Mouse (Mus musculus) telencephalon, adult 2 months (tissue): Measurements from ENCODE around the gene Clec16a.

Source experiments
- DNase-seq: peaks from one replicate; pipeline ENCODE4 v3.0.0-alpha.2; 2011; ENCODE audit warnings: low read depth, low spot score

The Clec16a gene

GRCm38 (mm10) chr16:10675612-10676011 is 130.5 kb downstream of the Clec16a start:
- no peak for DNase-seq

DNA sequence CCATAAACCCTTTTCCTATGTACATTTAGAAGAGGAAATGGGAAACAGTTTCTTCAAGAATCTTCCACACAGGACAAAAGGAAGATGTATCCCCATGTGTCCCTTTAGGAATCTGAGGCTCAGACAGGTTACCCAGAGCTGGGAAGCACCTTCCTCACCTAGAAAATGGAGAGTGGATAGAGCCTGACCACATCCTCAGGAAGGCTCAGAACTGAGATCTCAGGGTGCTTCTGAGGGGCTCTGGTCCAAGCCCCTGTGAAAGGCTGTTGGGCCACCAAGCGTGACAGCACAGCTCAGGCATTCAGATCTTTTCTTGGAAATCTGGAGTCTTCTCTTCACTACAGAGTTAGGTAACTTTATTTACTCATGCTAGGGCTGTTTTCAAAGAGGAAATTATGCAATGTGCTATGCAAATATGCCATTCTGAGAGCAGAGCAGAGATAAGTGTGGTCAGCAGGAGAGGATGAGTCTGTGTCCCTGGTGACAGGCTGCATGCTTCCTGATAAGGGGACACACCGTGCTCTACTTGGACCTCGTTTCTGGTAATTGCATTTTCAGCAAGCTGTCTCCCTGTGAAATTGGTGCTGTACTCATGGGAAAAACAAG is 131.4 kb downstream of the Clec16a start:
- DNase-seq, result no peak

DNA sequence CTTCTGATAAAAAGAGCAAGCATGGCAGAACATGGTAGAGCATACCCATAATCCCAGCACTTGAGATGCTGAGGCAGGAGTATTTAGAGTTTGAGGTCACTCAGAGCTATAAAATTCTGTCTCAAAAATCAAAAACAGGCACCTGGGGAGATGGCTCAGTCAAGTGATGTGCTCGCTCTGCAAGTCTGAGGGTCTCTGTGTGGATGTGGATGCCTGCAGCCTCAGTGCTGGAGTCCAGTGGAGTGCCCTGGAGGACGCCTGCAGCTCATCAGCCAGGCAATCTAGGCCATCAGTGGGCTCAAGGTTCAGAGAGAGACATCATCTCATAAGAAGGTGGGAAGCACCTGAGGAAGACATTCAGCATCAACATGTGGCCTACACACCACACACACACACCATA is 137.4 kb downstream of the Clec16a start:
- DNase-seq, result no peak

- DNase-seq, result no peak
Measured at GRCm38 (mm10) chr16:10683193-10684000, 138.3 kb downstream of the Clec16a start.

GRCm38 (mm10) chr16:10689748-10690318 is 144.7 kb downstream of the Clec16a start:
- no peak for DNase-seq

GRCm38 (mm10) chr16:10690442-10690841 is 145.3 kb downstream of the Clec16a start:
- DNase-seq, result no peak

- DNase-seq, result no peak
Measured at GRCm38 (mm10) chr16:10691705-10692104, 146.6 kb downstream of the Clec16a start.

- DNase-seq, result no peak
Measured at GRCm38 (mm10) chr16:10692848-10693247, 147.7 kb downstream of the Clec16a start.

DNA sequence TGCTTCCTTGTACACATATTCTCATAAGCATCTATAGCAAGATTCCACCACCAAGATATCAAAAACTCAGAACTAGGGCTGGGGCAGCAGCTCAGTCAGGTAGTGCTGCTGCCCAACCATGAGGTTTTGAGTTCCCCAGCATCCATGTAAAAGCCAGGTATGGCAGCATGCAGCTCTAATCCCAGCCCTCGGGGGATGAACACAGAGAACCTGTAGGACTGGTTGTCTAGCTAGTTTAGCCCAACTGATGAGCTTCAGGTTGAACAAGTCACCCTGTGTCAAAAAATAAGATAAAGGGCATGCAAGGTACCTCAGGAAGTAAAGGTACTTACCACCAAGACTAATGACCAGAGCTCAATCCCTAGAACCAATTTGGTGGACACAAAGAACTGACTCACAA is 148.3 kb downstream of the Clec16a start:
- DNase-seq, result no peak

DNA sequence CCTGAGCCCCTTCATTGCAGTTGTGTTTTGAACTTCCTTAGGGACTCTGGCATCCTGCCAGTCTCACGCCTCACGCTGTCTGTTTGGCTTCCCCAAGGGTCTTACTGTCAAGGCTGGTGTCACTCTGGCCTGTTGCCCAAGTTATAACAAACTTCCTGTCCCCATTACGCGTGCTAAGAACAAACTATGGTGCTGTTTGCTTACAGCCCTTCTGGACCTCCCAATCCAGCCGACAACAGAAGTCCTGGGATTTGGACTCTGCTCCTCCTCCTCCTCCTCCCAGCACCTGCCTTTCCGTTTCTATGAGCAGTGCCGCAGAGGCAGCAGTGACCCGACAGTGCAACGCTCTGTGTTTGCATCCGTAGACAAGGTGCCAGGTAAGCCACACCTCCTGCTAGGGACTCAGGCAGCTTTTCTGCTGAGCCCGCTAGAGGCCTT is 149.3 kb downstream of the Clec16a start:
- no peak for DNase-seq

GRCm38 (mm10) chr16:10697861-10698659 is 152.9 kb downstream of the Clec16a start:
- no peak for DNase-seq

GRCm38 (mm10) chr16:10699316-10699715 is 154.2 kb downstream of the Clec16a start:
- no peak for DNase-seq

GRCm38 (mm10) chr16:10700160-10700559 is 155.0 kb downstream of the Clec16a start:
- DNase-seq, result no peak

- no peak for DNase-seq
Measured at GRCm38 (mm10) chr16:10702399-10702798, 157.3 kb downstream of the Clec16a start.

- DNase-seq, result no peak
Measured at GRCm38 (mm10) chr16:10703932-10704331, 158.8 kb downstream of the Clec16a start.

DNA sequence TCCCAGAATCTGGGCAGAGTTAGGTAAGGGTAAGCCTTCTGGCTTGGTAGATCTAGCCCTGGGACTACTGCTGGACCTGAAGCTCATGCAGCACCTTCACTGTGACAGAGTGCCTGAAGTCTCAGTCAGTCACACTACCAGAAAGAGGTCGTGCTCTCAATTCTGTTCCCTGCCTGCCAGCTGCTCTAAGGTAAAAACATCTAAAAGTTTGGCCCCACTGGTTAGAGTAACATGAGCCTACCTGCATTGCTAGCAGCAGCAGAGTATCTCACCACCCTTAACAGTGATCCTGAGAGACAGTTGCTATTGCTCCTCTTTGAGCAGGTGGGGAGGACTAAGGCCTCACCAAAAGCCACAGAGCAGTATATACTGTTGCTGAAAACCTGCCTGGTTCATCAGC is 160.3 kb downstream of the Clec16a start:
- DNase-seq, result no peak

DNA sequence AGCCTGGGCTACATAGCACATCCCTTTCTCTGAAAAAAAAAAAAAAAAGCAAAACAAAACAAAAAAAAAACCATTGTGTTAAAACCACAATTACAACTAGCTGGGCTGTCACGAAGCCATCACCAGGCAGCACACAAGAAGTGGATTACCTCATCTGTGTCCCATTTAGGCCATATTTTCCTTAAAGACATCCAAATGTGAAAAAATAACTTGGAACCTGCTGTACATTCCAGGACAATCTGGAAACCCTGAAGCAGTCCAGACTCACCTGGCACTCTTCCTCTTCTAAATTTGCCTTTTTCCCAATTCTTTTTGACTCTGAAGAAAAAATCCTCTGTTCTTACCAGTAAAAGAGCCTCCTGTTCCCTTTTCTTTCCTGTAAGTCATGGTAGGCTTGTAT is 166.4 kb downstream of the Clec16a start:
- DNase-seq, result no peak

- DNase-seq, result no peak
Measured at GRCm38 (mm10) chr16:10713041-10713440, 167.9 kb downstream of the Clec16a start.

DNA sequence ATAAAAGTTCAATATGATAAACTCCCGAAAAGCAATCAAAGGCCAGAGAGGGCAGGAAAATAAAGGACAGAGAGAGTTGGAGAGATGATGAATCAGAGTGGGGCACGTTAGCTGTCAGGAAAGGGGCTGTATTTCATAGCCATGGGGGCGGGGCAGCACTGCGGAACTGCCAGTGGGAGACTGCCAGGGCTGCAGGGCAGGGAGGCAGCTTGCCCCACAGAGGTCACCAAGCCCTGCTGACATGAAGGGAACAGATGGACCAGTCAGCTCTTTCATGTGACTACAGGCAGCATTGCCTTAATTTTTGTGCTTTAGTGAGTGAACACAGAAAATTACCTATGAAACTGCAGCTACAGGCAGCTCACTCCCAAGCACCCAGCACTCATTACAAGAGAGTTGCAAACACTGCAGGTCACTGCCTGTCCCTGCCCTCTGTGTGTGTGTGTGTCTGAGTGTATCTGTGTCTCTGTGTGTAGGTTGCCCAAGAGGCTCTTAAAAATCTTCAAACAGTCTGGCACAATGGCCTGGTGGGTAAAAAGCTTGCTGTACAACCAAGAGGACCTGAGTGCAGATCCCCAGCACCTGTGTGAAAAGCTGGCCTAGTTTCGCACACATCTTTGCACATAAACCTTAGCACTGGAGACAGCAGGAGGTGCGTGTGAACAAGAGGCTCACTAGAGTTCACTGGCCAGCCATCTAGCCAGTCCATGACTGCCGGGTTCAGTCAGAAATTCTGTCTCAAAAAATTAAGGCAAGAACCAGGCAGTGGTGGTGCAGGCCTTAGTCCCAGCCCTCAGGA is 168.5 kb downstream of the Clec16a start:
- no peak for DNase-seq

DNA sequence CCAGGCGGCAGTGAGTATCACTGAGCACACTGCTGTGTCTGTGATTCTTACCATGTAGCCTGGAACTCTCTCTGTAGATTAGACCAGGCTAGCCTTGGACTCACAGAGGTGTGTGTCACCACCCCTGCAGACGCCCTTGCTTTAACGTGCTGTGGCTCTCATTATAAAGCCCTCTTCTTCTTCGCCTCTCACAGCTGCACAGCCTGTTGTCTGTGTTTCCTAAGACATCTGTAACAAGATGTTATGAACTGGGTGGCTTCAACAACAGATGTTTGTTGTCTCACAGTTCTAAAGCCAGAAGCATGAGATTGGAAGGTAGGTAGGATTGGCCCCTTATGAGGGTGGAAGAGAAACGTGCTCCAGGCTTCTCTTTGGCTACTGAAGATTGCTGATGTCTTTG is 170.1 kb downstream of the Clec16a start:
- no peak for DNase-seq

- no peak for DNase-seq
Measured at GRCm38 (mm10) chr16:10715632-10716031, 170.5 kb downstream of the Clec16a start.
